Mouse (Mus musculus) thymus, postnatal 10 days (tissue): ENCODE measurements around the gene Drg1.
A peak's percentile ranks its signal among the peaks of the same experiment; 100 is the strongest.

ENCODE experiments used
- DNase-seq, 2 experiments: peaks; one replicate each; pipeline ENCODE4 v3.0.0; 2021; ENCODE audit warnings: low spot score in 2 of 2

Drg1 gene

GRCm38 (mm10) chr11:3289803-3290639 lies 23.8 kb upstream of the Drg1 start:
- DNase-seq = peak; percentile 88 to 89

DNA sequence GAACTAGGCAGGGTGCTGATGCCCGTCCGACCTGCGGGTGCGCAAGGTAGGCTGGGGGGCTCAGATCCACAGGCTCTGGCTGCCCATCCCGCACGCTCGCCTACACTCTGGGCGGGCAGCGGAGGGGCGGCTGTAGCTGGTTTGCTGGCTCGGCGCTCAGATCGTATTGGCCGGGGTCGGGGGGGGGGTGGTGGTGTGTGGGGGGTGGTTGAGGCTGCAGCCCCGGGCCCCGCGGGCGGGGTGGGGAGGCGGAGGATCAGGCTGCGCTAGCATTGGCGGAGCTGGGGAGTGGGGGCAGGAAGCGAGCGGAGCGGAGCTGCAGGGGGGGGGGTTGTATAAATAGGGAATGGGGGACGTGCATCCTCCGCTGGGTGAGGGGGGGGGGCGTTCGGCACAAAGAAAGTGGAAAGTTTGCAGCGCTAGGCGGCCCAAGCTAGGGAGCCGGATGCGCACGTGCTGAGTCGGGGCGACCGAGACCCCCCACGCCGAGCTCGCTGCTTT lies 23.1 kb upstream of the Drg1 start:
- peak; percentile 78 to 84 for DNase-seq

DNA sequence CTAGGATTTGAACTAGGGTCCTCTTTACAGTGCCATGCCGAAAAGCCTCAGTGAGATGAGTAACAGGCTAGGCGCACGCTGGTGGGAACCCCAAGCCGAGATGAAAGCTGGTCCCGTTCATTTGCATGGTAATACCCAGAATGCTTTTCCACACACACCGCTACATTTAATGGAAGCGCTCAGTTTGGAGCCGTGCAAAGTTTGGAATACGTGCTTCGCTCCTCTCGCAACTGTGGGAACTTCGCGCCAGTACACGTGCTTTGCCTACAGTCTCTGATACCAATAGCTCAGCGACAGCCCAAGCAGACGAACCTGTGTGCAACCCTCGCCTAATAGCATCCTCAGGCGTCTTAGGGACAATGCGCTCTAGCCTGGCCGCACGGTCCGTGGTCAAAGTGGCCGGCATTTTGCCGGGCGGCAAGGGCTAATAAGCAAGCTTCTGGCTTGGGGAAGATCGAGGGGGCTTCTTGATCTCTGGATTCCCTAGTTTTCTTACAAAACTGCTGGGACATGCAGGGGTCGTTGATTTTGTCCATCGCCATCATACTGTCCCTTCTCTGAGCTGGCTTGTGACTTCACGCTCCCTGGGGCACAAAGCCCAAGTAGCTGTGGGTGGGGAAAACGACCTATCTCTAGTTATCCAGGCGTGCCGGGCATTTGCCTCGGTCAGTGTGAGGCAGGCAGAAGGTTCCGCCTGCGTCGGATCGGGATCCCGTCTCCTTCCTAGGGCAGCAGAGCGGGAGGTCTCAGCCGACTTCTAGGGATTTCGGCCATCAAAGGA lies 22.5 kb upstream of the Drg1 start, which contains the start of gene Patz1:
Patz1 (plus strand) TSS at position 354 of the 781 bp plus-strand sequence.
- peak in 1 of 2 experiments; percentile 44 for DNase-seq

DNA sequence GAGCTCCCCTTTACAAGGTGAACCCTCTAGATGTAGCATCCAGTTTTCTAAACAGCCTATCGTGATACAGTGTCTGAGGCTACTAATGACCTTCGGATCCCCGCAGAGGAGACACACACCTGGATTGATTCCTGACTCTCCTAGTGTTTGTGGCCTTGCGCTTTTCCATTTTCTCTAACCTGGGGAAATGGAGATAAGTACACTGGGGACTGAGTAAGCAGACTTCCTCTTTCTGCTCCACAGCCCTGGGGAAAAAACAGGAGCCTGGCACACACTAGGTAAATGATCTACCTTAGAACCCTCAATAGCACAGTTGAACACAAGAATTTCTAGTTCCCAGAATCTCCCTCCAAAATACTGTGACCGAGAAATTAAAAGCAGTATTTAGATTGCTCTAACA lies 21.7 kb upstream of the Drg1 start:
- DNase-seq = no peak

- DNase-seq = no peak
These were observed 20.9 kb upstream of the Drg1 start for GRCm38 (mm10) chr11:3287131-3287530.

DNA sequence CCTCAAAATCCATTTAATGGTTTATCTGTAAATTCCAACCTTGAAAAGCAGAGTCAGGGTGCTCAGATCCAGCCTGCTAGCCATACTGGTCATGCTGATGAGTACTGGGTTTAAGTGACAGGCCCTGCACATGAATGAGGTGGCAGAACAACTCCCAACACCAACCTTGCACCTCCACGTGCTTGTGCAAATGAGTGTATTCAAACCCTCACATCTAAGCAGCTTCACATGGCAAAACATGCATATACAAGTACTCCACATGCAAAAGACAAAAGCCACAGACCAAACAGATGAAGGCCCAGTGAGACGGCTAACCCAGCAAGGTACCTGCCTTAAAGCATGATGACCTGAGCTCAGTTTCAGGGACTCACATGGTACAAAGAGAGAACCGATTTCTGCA lies 19.7 kb upstream of the Drg1 start:
- DNase-seq = no peak

GRCm38 (mm10) chr11:3283645-3284044 lies 17.4 kb upstream of the Drg1 start:
- no peak for DNase-seq

DNA sequence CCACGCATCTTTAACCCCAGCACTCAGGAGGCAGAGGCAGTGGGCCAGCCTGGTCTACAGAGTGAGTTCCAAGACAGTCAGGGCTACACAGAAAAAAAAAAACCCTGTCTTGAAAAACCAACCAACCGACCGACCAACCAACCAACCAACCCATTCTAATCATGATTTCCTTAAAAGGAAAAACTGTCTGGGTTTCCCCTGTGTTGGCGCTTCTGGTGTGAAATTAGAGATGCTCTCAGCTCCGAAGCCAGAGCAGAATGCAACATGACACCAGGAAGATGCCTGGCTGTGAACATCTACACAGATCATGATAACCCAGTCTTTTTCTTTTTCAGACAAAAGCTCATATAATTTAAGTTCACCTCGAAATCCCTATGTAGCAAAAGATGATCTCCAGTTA lies 16.7 kb upstream of the Drg1 start:
- no peak for DNase-seq

DNA sequence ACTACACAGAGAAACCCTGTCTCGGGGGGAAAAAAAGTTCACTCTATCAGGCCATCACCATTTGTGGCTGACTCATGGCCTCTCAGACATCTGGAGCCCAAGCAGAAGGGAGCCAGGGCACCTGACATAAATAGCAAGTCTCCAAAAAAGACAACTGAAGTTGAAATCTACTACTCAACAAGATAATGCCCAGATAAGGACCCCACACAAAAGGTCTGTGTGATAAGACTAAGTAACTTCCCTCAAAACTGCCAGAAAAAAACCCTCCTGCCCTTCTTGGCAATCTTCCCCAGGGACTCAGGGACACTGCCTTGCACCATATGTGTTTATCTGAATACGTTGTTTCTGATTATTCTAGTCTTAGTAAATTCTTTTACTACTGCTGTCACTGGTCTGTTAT lies 13.5 kb upstream of the Drg1 start:
- DNase-seq = no peak

DNA sequence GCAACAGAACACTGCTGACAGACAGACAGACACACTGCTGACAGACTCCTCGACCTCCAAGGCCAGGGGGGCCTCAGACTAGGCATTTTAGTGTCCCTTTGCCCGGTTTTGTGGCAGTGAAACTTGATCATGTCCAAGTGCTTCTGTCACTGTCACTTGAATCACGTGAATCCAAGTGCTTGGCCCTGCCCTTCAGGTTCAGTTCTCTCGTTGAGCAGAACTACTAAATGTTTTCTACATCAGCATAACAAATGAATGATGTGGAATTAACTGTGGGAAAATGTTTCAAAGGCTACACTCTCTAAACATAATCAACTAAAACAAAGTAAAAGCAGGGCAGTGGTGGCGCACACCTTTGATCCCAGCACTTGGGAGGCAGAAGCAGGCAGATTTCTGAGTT lies 12.1 kb upstream of the Drg1 start:
- no peak for DNase-seq

GRCm38 (mm10) chr11:3269241-3269640 lies 3.0 kb upstream of the Drg1 start:
- no peak for DNase-seq

GRCm38 (mm10) chr11:3267133-3267532 lies 918 bp upstream of the Drg1 start:
- DNase-seq = no peak

DNA sequence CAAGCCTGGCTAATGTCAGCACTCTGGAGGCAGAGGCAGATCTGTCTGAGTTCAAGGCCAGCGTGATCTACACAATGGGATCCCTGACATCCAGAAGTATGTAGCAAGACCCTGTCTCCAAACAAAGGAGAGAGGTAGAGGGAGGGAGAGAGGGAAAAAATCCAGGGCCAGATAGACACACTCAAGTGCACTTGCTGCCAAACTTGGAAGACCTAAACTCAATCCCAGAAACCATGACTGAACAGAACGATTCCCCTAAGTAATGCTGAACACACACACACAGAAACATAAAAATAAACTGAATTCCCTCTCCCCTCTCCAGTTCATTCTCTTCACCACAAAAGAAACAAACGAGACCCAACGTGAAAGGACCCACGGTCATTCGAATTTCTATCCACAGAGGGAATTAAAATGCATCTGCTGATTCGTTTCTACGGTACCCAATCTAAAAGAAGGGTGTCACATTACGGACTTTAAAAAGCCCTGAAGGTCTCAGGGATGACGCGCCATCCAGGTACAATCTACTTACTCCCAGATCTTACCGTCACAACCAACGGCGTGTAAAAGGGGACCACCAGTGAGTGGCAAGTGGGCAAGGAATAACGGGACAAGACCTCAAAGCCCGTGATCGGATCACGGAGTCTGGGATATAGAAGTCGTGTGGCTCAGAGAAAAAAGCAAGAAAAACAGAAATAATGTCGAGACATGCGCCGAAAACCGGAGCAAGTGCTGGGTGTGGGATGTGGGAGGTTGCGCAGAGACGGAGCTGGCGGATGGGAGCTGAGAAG lies 730 bp downstream of the Drg1 start:
- DNase-seq = peak in 1 of 2 experiments; percentile 10

- no peak for DNase-seq
These were observed 6.7 kb downstream of the Drg1 start for GRCm38 (mm10) chr11:3259537-3259936.

GRCm38 (mm10) chr11:3247387-3247786 lies 18.8 kb downstream of the Drg1 start:
- no peak for DNase-seq

GRCm38 (mm10) chr11:3243771-3244170 lies 22.4 kb downstream of the Drg1 start:
- DNase-seq = no peak

DNA sequence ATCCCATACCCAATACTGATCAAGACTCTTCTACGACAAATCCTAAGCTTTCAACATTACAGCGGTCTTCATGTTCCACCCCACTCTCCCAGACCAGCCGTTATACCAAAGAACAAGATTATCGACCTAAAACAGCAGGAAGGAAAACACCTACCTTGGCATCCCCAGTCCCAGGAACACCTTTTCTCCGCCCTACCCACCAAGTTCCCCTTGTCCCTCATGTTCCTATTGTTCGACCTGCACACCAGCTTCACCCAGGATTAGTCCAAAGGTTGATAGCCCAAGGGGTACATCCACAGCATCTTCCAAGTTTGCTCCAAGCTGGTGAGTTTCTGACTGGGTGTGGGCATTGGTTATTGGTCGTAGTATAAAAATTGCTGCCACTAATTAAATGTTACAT lies 23.8 kb downstream of the Drg1 start:
- DNase-seq = no peak

DNA sequence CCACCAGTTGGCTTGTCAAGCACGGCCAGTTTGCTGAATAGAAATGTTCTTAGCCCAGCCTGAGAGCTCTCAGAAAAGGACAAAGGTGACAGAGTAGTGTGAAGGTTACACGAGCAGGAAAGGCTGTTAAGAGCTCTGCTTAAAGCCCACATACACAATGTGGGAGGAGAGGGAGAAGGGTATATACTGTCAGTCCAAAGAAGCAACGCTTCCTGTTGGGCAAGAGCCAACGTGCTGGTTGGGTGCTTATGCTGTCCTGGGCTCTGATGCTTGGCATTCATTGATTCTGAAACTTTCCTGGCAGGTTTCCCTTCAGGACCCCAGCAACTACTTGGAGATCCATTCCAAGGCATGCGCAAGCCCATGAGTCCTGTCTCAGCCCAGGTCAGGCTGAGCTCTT lies 30.9 kb downstream of the Drg1 start:
- DNase-seq = no peak

- DNase-seq = no peak
These were observed 32.5 kb downstream of the Drg1 start for GRCm38 (mm10) chr11:3233704-3234103.

GRCm38 (mm10) chr11:3232248-3232647 lies 34.0 kb downstream of the Drg1 start:
- DNase-seq = no peak

DNA sequence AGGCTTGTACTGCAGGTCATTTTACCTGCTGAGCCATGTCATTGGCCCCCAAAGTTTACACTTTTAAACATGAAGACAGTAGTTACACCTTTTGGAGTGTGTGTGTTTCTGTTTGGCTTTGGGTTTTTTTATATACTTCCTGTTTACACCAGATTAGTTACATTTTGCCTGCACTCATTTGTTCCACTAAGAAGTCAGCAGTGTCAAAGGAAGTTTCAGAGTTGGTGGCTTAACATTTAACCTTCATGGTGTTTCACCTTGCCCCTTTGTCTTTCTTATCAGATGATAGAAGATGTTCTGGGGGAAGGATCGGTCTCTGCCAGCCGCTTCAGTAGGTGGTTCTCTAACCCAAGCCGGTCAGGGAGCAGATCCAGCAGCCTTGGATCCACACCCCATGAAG lies 39.1 kb downstream of the Drg1 start:
- no peak for DNase-seq

DNA sequence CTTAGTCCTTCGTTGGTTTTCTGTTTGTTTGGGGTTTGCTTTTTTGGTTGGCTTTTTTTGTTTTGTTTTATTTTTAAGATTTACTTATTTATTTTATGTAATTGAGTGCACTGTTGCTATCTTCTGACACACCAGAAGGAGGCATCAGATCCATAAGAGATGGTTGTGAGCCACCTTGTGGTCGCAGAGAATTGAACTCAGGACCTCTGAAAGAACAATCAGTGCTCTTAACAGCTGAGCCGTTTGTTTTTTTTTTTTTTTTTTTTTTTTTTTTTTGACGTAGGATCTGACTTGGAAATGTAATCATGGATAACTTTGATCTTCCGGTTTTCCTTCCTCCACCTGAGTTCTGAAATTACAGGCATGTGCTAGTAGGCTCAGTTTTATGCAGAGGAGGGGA lies 43.1 kb downstream of the Drg1 start:
- DNase-seq = no peak
